In genomic region chr7:126797411-126798126, GRCm38 (mm10) we compare ENCODE assay signal across 8 mouse cellular contexts. TPM values are rescaled to one million over a fixed set of nuclear protein-coding genes. Genes with fewer than 3 reads are reported as not detected.
DNase-seq lines count a peak whose midpoint lies in the region; ATAC-seq lines count a peak whose summit lies in the region.

Gene Fam57b, plus strand, starts transcription at chr7:126797668.

- peaks cover 21% of the 10 kb centered on the region for H3K36me3 ChIP-seq in intestine, embryonic 15.5 days
- H3K36me3 ChIP-seq in liver, embryonic 12.5 days = peaks cover 41% of the 10 kb centered on the region

- H3K4me1 ChIP-seq in intestine, embryonic 15.5 days (replicated peaks) = peaks cover 33% of the 10 kb centered on the region
- peaks cover 88% of the 10 kb centered on the region for H3K4me1 ChIP-seq in liver, embryonic 12.5 days

- H3K4me3 ChIP-seq in intestine, embryonic 15.5 days (replicated peaks) = peak within 1 kb of the TSS; percentile 83
- peak within 1 kb of the TSS; percentile 77 for H3K4me3 ChIP-seq in liver, embryonic 12.5 days

- no peaks in the 10 kb centered on the region for H3K9me3 ChIP-seq in intestine, embryonic 15.5 days
- no peaks in the 10 kb centered on the region for H3K9me3 ChIP-seq in liver, embryonic 12.5 days (replicated peaks)

- WGBS in intestine, embryonic 15.5 days = 18% methylated on average over 21 of the region's 21 CpGs
- WGBS in liver, embryonic 12.5 days (ENCODE audit: insufficient replicate concordance) = 11% methylated on average over 21 of the region's 21 CpGs

- H3K27ac ChIP-seq in intestine, embryonic 15.5 days = peak within 1 kb of the TSS; percentile 96
- H3K27ac ChIP-seq in liver, embryonic 12.5 days = peak within 1 kb of the TSS; percentile 93

- no peaks in the 10 kb centered on the region for H3K27me3 ChIP-seq in intestine, embryonic 15.5 days (replicated peaks)
- H3K27me3 ChIP-seq in liver, embryonic 12.5 days (replicated peaks) = no peaks in the 10 kb centered on the region

- no peak for ATAC-seq in intestine, embryonic 15.5 days
- ATAC-seq in liver, embryonic 12.5 days = no peak

- peak within 1 kb of the TSS; percentile 88 for H3K9ac ChIP-seq in intestine, embryonic 15.5 days
- H3K9ac ChIP-seq in liver, embryonic 12.5 days = peak within 1 kb of the TSS; percentile 85

- H3K4me2 ChIP-seq in intestine, embryonic 15.5 days (replicated peaks) = peak within 1 kb of the TSS; percentile 82
- H3K4me2 ChIP-seq in liver, embryonic 12.5 days = peak within 1 kb of the TSS; percentile 91

- DNase-seq in lung, adult 18-20 months = peak; percentile 53 to 70
- DNase-seq in lung, postnatal 25 days (ENCODE audit: low spot score) = no peak
- DNase-seq in cerebellum, adult 11-12 months = peak; percentile 82
- DNase-seq in gastrocnemius, postnatal 25 days = no peak
- peak; percentile 28 for DNase-seq in retina, embryonic 14.5 days (ENCODE audit: low spot score)
- no peak for DNase-seq in T-cell, adult 2 months (ENCODE audit: low spot score)

RNA-seq across cellular contexts. Expression of gene Fam57b, which starts in this region (rescaled TPM):
- 10 to 100 TPM; 50.5 to 55.3 TPM for total RNA-seq in gastrocnemius, postnatal 25 days (2021)
- 1.2 and 1.5 TPM in 2 replicates for polyA plus RNA-seq in intestine, embryonic 15.5 days (2015; fragmentation: Nextera tagmentation; extraction: Ambion mirVana)
- not detected in 2 replicates for polyA plus RNA-seq in liver, embryonic 12.5 days (2016; fragmentation: Nextera tagmentation; extraction: Ambion mirVana)

Comparison
In these comparisons a context has a peak if more than half of its experiments do, and no peak if none do; other contexts are left out.
1. DNase-seq: peak in lung, adult 18-20 months (2 of 2), cerebellum, adult 11-12 months (single experiment) and retina, embryonic 14.5 days (single experiment); none in lung, postnatal 25 days (single experiment), gastrocnemius, postnatal 25 days (single experiment) and T-cell, adult 2 months (single experiment).